Mouse (Mus musculus): ENCODE data around the gene Dnajc6.

DNA sequence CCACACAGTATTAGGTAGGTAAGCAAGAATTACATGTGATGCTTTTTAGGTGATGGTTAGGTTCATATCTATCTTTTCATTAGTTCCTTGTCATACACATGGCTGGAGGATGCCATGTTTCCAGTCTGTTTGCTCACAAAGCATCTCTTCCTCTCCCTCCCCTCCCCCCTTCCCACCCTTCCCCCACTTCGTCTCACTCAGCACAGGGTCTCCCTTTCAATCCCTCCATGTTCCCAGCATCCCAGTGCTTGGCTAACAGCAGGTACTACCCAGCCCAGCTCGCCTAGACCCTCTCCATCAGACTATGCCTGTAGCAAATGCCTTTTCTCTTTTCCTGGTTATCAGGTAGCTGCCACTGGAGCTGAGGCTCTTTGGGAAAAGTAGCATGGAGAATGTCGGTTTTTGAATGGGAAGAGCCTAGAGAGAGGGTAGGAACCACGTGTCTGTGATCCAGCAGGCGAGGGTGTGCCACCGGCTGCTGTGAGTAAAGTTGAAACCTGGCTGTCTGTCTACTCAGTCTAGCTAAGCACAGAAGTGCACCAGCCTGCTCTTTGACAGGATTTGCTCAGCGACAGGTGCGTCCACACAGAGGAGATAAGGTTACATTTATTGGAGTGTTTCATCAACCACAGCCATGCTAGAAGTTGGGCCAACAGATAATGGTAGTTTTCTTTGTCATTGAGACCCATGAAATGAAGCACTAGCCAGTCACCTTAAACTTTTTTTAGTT is 89.2 kb downstream of the Dnajc6 start:
- TF ChIP-seq GATA1 (IDR thresholded peaks at IDR 0.05; ENCODE audit: borderline replicate concordance, low read length), result no peak
- no peak for TF ChIP-seq FLI1 (IDR thresholded peaks at IDR 0.05; ENCODE audit: low read length)

Data from megakaryocyte, embryonic 14.5 days (primary cell).